Mouse (Mus musculus): ENCODE data around the gene Zfp87. TPM values are rescaled to one million over a fixed set of nuclear protein-coding genes. Genes with fewer than 3 reads are reported as not detected.

The Zfp87 gene
- polyA plus RNA-seq (2016; fragmentation: Nextera tagmentation; extraction: Ambion mirVana): 34.9 and 35.9 TPM in 2 replicates

DNA sequence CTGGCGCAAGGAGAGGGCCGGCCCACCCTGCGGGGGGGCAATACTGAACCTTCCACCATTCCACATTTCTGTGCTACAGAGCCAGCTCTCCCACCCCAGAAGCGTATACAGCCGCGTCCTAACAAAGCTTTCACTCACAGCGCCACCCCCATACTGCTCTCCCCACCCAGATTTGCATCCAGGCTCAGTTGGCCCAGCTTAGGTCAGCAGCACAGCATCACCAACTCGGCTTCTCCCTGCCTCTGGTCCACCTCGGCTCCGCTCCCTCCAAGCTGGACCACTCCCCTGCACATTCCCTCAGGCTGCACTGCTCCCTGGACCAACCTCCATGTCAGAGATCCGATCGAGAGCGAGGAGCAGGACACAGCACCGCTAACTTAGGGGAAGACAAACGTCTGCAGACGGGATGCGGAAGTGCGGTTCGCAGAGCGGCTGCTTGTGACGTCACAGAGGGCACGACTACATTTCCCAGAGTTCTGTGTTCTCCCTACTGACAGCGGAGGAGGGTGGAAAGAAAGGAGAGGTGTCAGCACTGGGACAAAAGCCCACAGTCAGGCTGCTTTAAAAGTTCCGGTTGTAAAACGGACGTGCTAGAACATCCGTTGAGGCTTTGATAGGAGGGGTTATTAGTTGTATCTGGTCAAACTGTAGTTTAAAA is at the start of gene Zfp87, which contains the start of gene Gm26965:
Zfp87 (minus strand) TSS at position 425 of the 658 bp plus-strand sequence.
Gm26965 (minus strand) TSS at position 399 of the 658 bp plus-strand sequence.
- H3K36me3 ChIP-seq: peaks cover 1% of the 10 kb centered on the region
- H3K4me1 ChIP-seq: peaks cover 12% of the 10 kb centered on the region; the same call in 1 of the 2 replicates
- under 1% methylated on average over 27 of the region's 27 CpGs for WGBS
- ATAC-seq (ENCODE audit: low FRiP score, low read depth): peak; percentile 98
- no peaks in the 10 kb centered on the region for H3K9me3 ChIP-seq
- 0 out of 2 replicates have a peak within 1 kb of the TSS, but pooled peaks have one; percentile 9 for H3K27ac ChIP-seq
- peak within 1 kb of the TSS; percentile 80 for H3K9ac ChIP-seq
- peak within 1 kb of the TSS; percentile 74 for H3K4me2 ChIP-seq (replicated peaks)
- peak within 1 kb of the TSS; percentile 72 for H3K4me3 ChIP-seq
- no peaks in the 10 kb centered on the region for H3K27me3 ChIP-seq (replicated peaks)

GRCm38 (mm10) chr13:67572591-67573189 is 46.7 kb upstream of the Zfp87 start:
- no peak for ATAC-seq (ENCODE audit: low FRiP score, low read depth)
- Histone ChIP-seq H3K27ac (no peak overlapping the region), H3K4me1 (no peaks in the 10 kb centered on the region), H3K9ac (no peak overlapping the region), H3K27me3 (replicated peaks) (no peaks in the 10 kb centered on the region), H3K4me3 (no peak overlapping the region), H3K36me3 (no peaks in the 10 kb centered on the region), H3K9me3 (no peaks in the 10 kb centered on the region), H3K4me2 (replicated peaks) (no peak overlapping the region)
- WGBS: 68% methylated on average over 5 of the region's 5 CpGs

DNA sequence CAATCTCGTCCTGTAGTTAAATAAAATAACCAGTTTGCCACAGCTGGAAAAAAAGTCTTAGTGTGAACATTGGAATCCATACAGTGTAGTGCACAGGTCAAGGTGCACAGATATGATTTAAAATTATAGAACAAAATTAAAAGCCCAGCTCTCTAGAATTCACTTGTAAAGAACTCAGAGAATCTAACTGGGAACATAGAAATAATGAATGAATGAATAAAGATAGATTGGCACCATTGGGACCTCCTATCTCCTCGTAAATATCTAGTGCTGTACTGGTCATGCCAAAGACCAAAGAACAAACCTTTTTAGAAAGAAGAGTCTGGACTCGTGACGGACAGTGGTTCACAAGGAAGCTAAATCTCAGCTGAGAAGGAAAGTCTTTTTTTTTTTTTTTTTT is 27.8 kb upstream of the Zfp87 start, which contains the start of gene Zfp748:
Zfp748 (minus strand) TSS at position 101 of the 400 bp plus-strand sequence.
- no peak for ATAC-seq (ENCODE audit: low FRiP score, low read depth)

DNA sequence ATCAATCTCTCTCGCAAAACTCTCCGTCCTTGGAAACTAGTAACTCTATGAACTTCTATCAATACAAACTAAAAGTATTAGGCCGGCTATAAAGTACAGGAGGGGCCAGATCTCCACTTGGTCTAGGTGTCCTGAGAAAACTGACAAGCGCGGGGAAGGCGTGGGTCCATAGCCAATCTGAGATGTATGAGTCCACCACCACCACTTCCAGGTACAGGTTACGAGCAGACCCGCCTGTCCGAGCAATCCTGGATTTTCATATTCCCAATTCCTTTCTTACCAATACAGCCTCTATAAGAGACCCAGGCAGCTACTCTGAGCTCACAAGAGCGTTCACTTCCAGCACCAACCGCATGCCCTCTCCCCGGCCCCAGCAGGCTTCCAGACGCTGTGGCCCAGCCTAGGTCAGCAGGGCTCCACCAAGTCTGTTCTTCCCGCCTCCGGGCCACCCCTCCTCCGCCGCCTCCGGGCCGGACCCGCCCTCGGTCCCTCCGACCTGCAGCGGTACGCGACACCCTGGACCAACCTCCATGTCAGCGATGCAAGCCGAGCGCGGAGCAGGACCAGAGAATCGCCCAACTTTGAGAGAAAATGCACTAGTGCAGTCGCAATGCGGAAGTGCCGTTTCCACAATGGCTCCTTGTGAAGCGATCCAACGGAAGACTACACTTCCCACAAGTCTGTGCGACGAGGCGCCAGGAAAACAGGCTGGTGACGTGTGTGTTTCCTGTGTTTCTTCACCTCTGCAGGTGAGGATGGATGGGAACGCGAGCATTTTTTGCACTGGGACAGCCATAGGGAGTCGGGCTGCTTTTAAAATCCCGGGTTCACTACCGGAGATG is 26.7 kb upstream of the Zfp87 start:
- Histone ChIP-seq H3K4me1 (peaks cover 9% of the 10 kb centered on the region), H3K27me3 (replicated peaks) (no peaks in the 10 kb centered on the region), H3K4me2 (replicated peaks) (peak overlapping the region; percentile 65), H3K9ac (peak overlapping the region; percentile 79), H3K36me3 (no peaks in the 10 kb centered on the region), H3K9me3 (no peaks in the 10 kb centered on the region), H3K27ac (peak overlapping the region; percentile 65), H3K4me3 (peak overlapping the region; percentile 84)
- WGBS: under 1% methylated on average over 44 of the region's 44 CpGs
- peak; percentile 98 for ATAC-seq (ENCODE audit: low FRiP score, low read depth)

More for the DNA sequence above, 27.8 kb upstream of the Zfp87 start, which contains the start of gene Zfp748:
- Histone ChIP-seq H3K27ac (peak within 1 kb of the TSS; percentile 65), H3K27me3 (replicated peaks) (no peaks in the 10 kb centered on the region), H3K4me1 (peaks cover 9% of the 10 kb centered on the region), H3K4me2 (replicated peaks) (peak within 1 kb of the TSS; percentile 65), H3K36me3 (no peaks in the 10 kb centered on the region), H3K9me3 (no peaks in the 10 kb centered on the region), H3K9ac (peak within 1 kb of the TSS; percentile 79), H3K4me3 (peak within 1 kb of the TSS; percentile 84)
- 77% methylated on average over 4 of the region's 4 CpGs for WGBS

DNA sequence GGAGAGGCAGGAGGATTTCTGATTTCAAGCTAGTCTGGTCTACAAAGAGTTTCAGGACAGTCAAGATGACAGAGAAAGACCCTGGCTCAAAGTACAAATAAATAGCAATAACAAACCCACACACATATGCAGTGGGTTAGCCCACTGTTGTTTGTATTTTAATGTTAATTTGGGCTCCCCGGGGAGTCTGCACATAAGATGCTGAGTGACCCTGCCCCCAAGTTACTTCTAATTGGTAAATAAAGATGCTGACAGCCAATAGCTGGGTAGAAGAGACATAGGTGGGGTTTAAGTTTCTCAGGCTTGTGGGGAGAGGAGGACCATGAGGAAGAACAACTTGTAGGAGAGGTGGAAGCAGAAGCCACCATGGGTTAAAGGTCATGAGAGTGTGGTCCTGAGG is 20.0 kb upstream of the Zfp87 start:
- no peak for ATAC-seq (ENCODE audit: low FRiP score, low read depth)
- H3K4me2 ChIP-seq (replicated peaks): no peak overlapping the region
- no peak overlapping the region for H3K27ac ChIP-seq
- H3K9me3 ChIP-seq: 0 out of 2 replicates have a peak, but pooled peaks cover 5% of the 10 kb centered on the region
- H3K4me3 ChIP-seq: no peak overlapping the region
- no peaks in the 10 kb centered on the region for H3K27me3 ChIP-seq (replicated peaks)
- peaks cover 42% of the 10 kb centered on the region for H3K36me3 ChIP-seq
- no peaks in the 10 kb centered on the region for H3K4me1 ChIP-seq
- H3K9ac ChIP-seq: no peak overlapping the region
- WGBS: 65% methylated on average over 1 of the region's 1 CpGs

- Histone ChIP-seq H3K36me3 (no peaks in the 10 kb centered on the region), H3K9me3 (no peaks in the 10 kb centered on the region), H3K27ac (no peak overlapping the region), H3K9ac (no peak overlapping the region), H3K4me3 (no peak overlapping the region), H3K4me2 (replicated peaks) (no peak overlapping the region), H3K27me3 (replicated peaks) (no peaks in the 10 kb centered on the region), H3K4me1 (peaks cover 12% of the 10 kb centered on the region; the same call in 1 of the 2 replicates)
- 51% methylated on average over 3 of the region's 3 CpGs for WGBS
- ATAC-seq (ENCODE audit: low FRiP score, low read depth): no peak
Observed at GRCm38 (mm10) chr13:67527049-67527730, 1.2 kb upstream of the Zfp87 start.

DNA sequence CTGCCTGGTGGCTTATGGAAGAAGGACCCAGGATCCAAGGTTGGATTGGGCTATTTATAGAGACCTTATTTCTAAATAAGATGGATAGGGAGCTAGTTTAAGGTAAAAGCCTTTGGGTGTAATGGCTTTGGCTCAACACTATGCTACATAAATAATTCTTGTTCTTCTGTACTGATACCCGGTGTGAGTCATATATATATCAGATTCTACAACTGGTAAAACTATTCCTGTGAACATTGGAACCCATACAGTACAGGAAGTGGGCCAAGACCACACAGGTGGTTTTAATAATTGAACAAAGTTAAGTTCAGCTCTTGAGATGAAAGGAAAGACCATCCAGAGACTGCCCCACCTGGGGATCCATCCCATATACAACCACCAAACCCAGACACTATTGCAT is 25.1 kb downstream of the Zfp87 start:
- Histone ChIP-seq H3K27me3 (replicated peaks) (no peaks in the 10 kb centered on the region), H3K9me3 (no peaks in the 10 kb centered on the region), H3K4me2 (replicated peaks) (no peak overlapping the region), H3K9ac (no peak overlapping the region), H3K27ac (no peak overlapping the region), H3K4me1 (peaks cover 7% of the 10 kb centered on the region), H3K36me3 (no peaks in the 10 kb centered on the region), H3K4me3 (no peak overlapping the region)
- WGBS: 78% methylated on average over 1 of the region's 1 CpGs
- peak; percentile 19 for ATAC-seq (ENCODE audit: low FRiP score, low read depth)

GRCm38 (mm10) chr13:67500084-67500719 is 25.8 kb downstream of the Zfp87 start, which contains the start of gene Zfp58:
Gene Zfp58 (minus strand): TSS chr13:67500555.
- Histone ChIP-seq H3K36me3 (peaks cover 2% of the 10 kb centered on the region; the same call in 1 of the 2 replicates), H3K4me1 (peaks cover 7% of the 10 kb centered on the region), H3K4me2 (replicated peaks) (peak within 1 kb of the TSS; percentile 82), H3K9me3 (no peaks in the 10 kb centered on the region), H3K9ac (peak within 1 kb of the TSS; percentile 65), H3K4me3 (peak within 1 kb of the TSS; percentile 75), H3K27me3 (replicated peaks) (no peaks in the 10 kb centered on the region), H3K27ac (no peak within 1 kb of the TSS)
- ATAC-seq (ENCODE audit: low FRiP score, low read depth): peak; percentile 95
- under 1% methylated on average over 22 of the region's 22 CpGs for WGBS

DNA sequence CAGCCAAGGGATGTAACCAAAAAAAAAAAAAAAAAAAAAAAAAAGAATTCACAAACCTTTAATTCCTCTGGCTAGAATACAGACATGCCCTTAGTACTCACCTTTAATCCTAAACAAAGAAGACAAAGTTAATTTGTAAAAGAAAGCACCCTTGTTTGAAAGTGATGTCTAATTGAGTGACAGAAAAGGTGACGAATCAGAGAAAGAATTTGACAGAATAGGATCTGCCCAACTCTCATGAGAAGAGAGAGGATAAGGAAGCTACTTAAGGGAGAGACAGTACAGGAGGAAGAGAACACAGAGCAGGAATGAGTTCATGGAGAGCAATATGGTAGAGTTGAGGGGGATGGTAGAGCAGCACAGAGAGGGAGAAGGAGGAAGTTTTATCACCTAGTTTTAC is 30.3 kb downstream of the Zfp87 start:
- no peak for ATAC-seq (ENCODE audit: low FRiP score, low read depth)
- H3K36me3 ChIP-seq: peaks cover 44% of the 10 kb centered on the region
- no peak overlapping the region for H3K4me3 ChIP-seq
- H3K27ac ChIP-seq: no peak overlapping the region
- H3K9me3 ChIP-seq: peaks cover 14% of the 10 kb centered on the region
- WGBS: 93% methylated on average over 1 of the region's 1 CpGs
- peaks cover 7% of the 10 kb centered on the region for H3K4me1 ChIP-seq
- no peaks in the 10 kb centered on the region for H3K27me3 ChIP-seq (replicated peaks)
- no peak overlapping the region for H3K4me2 ChIP-seq (replicated peaks)
- H3K9ac ChIP-seq: no peak overlapping the region

DNA sequence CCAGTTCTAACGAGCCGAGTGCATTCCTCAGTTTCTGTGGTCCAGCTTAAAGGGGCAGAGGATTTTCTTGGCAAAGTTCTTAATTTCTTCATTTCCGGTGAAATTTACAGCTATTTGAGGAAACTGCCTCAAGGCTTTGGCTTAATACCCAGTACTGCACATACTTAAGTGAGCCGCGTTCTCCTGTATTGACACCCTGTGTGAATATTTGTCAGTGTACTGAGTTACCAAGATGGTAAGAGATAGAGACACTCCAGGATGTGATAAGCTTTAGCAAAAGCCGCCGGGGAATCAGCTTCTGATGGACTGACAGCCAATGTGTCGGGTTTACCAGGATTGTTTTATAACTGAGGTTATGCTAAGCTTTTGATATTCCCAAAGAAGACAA is 41.6 kb downstream of the Zfp87 start:
- peak overlapping the region; percentile 49 for H3K9ac ChIP-seq
- no peaks in the 10 kb centered on the region for H3K9me3 ChIP-seq
- peak overlapping the region; percentile 57 for H3K4me3 ChIP-seq
- H3K27ac ChIP-seq: no peak overlapping the region
- H3K4me2 ChIP-seq (replicated peaks): peak overlapping the region; percentile 70
- H3K36me3 ChIP-seq: peaks cover 10% of the 10 kb centered on the region
- WGBS: 48% methylated on average over 8 of the region's 8 CpGs
- no peaks in the 10 kb centered on the region for H3K27me3 ChIP-seq (replicated peaks)
- no peaks in the 10 kb centered on the region for H3K4me1 ChIP-seq
- peak; percentile 75 for ATAC-seq (ENCODE audit: low FRiP score, low read depth)

All from neural tube, embryonic 12.5 days (tissue).